Mouse (Mus musculus) embryonic facial prominence, embryonic 11.5 days (tissue): ENCODE data around the gene Fam104a. TPM values are rescaled to one million over a fixed set of nuclear protein-coding genes. Genes with fewer than 3 reads are reported as not detected.

Source experiments
- ATAC-seq: fragments of 200-750 bp; cut with Nextera tagmentation; replicated peaks from 2 replicates; pipeline ENCODE4 v1.8.0; 2017; ENCODE audit warnings: low read depth; ENCODE audit not compliant: insufficient number of reproducible peaks, low FRiP score, low TSS enrichment
- DNase-seq: peaks from one replicate; pipeline ENCODE4 v3.0.0-alpha.2; 2015; ENCODE audit warnings: low spot score
- H3K27ac ChIP-seq: fragments of 300-500 bp; sonication (generic); replicated peaks from 2 replicates; pipeline ENCODE4 v1.5.1; 2014; ENCODE audit warnings: mild to moderate bottlenecking, low read depth, low read length, control low read depth
- H3K27me3 ChIP-seq: fragments of 300-500 bp; sonication (generic); 2 replicates; pipeline ENCODE4 v1.6.1; 2014; ENCODE audit warnings: mild to moderate bottlenecking, low read length, moderate library complexity, mixed read lengths; ENCODE audit not compliant: control insufficient read depth, insufficient read depth
- H3K36me3 ChIP-seq: fragments of 300-500 bp; sonication (generic); replicated peaks from 2 replicates; pipeline ENCODE4 v1.6.1; 2014; ENCODE audit warnings: low read depth, mild to moderate bottlenecking, low read length, moderate library complexity, mixed read lengths; ENCODE audit not compliant: control insufficient read depth, insufficient read depth
- H3K4me1 ChIP-seq: fragments of 300-500 bp; sonication (generic); 2 replicates; pipeline ENCODE4 v1.6.1; 2014; ENCODE audit warnings: low read length, mixed read lengths; ENCODE audit not compliant: control insufficient read depth, insufficient read depth
- H3K4me2 ChIP-seq: fragments of 300-500 bp; sonication (generic); 2 replicates; pipeline ENCODE4 v1.6.1; 2014; ENCODE audit warnings: low read depth, mild to moderate bottlenecking, control low read depth, low read length, moderate library complexity
- H3K4me3 ChIP-seq: fragments of 300-500 bp; sonication (generic); 2 replicates; pipeline ENCODE4 v1.5.1; 2014; ENCODE audit warnings: low read depth, low read length, control low read depth
- H3K9ac ChIP-seq: fragments of 300-500 bp; sonication (generic); replicated peaks from 2 replicates; pipeline ENCODE4 v1.6.1; 2014; ENCODE audit warnings: mild to moderate bottlenecking, control low read depth, low read length
- H3K9me3 ChIP-seq: fragments of 300-500 bp; sonication (generic); replicated peaks from 2 replicates; pipeline ENCODE4 v1.6.1; 2016; ENCODE audit warnings: mild to moderate bottlenecking, low read length, inconsistent platforms, mixed read lengths; ENCODE audit not compliant: control insufficient read depth
- WGBS: fragments of 180-500 bp; shearing (Covaris S2); extraction: QIAGEN DNeasy Blood & Tissue Kit; methylation state at CpG from one replicate; pipeline ENCODE4 v1.1.7; 2014; 5-methylcytosine and 5-hydroxymethylcytosine counted together
- polyA plus RNA-seq: library from polyadenylated mRNA; unstranded; fragments of >200 nt; fragmentation: Nextera tagmentation; extraction: Ambion mirVana; gene quantifications from 2 replicates; pipeline ENCODE4 v1.2.1, GENCODE M21; 2014

Gene Fam104a
- polyA plus RNA-seq, 1 experiment from 2014 or later: 52.0 TPM

DNA sequence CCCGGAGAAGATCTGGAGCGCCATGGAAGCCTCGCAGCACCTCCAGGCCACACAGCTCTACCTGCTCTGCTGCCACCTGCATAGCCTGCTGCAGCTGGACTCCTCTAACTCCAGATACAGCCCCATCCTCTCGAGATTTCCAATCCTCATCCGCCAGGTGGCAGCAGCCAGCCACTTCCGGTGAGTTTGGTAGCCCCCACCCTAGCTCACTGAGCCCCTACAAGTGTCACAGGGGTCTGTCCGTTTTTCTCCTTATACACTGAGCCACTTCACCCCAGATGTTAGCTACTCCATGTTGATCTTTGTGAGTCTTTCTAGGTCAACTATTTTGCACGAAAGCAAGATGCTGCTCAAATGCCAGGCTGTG, 32.1 kb downstream of the Fam104a start:
- Histone ChIP-seq H3K9me3 (no peaks in the 10 kb centered on the region), H3K27me3 (no peaks in the 10 kb centered on the region), H3K36me3 (peaks cover 10% of the 10 kb centered on the region), H3K4me3 (no peak overlapping the region), H3K4me1 (no peaks in the 10 kb centered on the region; the same call in 1 of the 2 replicates), H3K4me2 (no peak overlapping the region), H3K9ac (no peak overlapping the region), H3K27ac (no peak overlapping the region)
- DNase-seq (peak; percentile 76), ATAC-seq (no peak)
- 50% methylated on average over 8 of the region's 8 CpGs for WGBS

DNA sequence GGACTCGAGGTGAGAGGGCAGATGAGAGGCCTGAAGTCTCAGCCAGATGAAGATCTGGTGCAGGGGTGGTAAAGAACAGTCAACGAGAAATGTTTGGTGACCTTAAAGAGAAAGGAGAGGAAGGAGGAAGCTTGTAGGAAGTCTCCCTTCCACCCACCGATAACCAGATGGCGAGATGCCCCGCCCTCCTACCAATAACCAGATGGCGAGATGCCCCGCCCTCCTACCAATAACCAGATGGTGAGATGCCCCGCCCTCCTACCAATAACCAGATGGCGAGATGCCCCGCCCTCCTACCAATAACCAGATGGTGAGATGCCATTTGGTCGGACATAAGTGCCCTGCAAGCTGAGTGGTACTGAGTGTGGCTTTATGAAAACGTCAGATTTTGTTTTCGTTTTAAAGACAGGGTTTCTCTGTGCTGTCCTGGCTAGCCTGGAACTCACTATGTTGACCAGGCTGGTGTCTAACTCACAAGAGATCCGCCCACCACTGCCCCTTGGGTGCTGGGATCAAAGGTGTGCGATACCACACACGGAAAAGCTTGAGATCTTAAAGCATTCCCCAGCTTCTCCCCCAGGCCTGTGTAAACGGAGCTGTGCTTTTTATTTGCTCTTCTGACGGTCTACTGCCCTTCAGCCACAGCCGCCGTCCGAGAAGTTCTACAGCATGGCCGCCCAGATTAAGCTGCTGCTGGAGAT, 32.6 kb downstream of the Fam104a start:
- no peak overlapping the region for H3K4me3 ChIP-seq
- no peak overlapping the region for H3K4me2 ChIP-seq
- H3K9ac ChIP-seq: no peak overlapping the region
- 71% methylated on average over 21 of the region's 22 CpGs for WGBS
- H3K36me3 ChIP-seq: peaks cover 8% of the 10 kb centered on the region
- no peaks in the 10 kb centered on the region; the same call in 1 of the 2 replicates for H3K4me1 ChIP-seq
- H3K9me3 ChIP-seq: no peaks in the 10 kb centered on the region
- ATAC-seq (no peak), DNase-seq (no peak)
- H3K27ac ChIP-seq: no peak overlapping the region
- no peaks in the 10 kb centered on the region for H3K27me3 ChIP-seq

GRCm38 (mm10) chr11:113649353-113650210, 34.4 kb downstream of the Fam104a start, which contains the start of gene Slc39a11:
Gene Slc39a11, minus strand, starts transcription at chr11:113650079.
- DNase-seq: peak; percentile 85
- under 1% methylated on average over 66 of the region's 91 CpGs for WGBS
- Histone ChIP-seq H3K9me3 (no peaks in the 10 kb centered on the region), H3K36me3 (peaks cover 3% of the 10 kb centered on the region), H3K4me3 (peak within 1 kb of the TSS; percentile 87), H3K4me1 (no peaks in the 10 kb centered on the region; the same call in 1 of the 2 replicates), H3K27ac (peak within 1 kb of the TSS; percentile 84), H3K27me3 (no peaks in the 10 kb centered on the region), H3K9ac (peak within 1 kb of the TSS; percentile 93), H3K4me2 (peak within 1 kb of the TSS; percentile 59)
- peak; percentile 65; the same call in 1 of the 2 replicates for ATAC-seq

DNA sequence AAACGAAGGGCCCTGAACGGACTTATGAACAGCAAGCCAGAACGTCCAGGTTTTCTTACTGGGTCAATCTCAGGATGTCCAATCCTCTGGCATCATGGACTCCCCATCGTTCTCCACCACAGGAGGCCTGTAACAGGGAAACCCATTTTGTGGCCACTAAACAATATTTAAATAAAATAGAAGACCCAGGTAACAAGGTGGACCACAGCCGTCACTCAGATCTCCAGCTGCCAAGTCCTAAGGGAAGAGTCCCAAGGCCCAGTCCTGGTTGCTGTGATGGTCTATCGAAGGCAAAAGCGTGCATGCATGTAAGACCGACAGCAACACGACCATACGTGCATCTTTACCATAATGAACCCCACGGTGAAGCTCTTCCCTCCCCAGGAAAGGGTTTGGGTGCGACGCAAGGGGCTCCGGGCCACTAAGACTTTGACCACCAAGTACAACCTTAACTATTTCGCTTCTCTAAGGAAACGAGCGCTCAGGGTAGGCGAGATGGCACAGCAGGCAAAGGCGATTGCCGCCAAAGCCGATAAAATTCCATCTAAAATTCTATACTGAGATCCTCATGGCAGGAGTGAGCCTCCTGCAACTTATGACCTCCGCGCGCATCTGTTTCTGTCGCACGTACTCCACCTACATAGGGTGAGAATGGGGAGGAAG, 35.1 kb downstream of the Fam104a start, which contains the start of gene Cog1:
Gene Cog1, plus strand, starts transcription at position 480 of the 663 bp plus-strand sequence.
- ATAC-seq (no peak), DNase-seq (no peak)
- Histone ChIP-seq H3K4me3 (peak within 1 kb of the TSS; percentile 87), H3K9ac (peak within 1 kb of the TSS; percentile 93), H3K36me3 (peaks cover 3% of the 10 kb centered on the region), H3K27me3 (no peaks in the 10 kb centered on the region), H3K9me3 (no peaks in the 10 kb centered on the region), H3K4me2 (peak within 1 kb of the TSS; percentile 59), H3K4me1 (no peaks in the 10 kb centered on the region; the same call in 1 of the 2 replicates), H3K27ac (peak within 1 kb of the TSS; percentile 84)
- 39% methylated on average over 26 of the region's 26 CpGs for WGBS

DNA sequence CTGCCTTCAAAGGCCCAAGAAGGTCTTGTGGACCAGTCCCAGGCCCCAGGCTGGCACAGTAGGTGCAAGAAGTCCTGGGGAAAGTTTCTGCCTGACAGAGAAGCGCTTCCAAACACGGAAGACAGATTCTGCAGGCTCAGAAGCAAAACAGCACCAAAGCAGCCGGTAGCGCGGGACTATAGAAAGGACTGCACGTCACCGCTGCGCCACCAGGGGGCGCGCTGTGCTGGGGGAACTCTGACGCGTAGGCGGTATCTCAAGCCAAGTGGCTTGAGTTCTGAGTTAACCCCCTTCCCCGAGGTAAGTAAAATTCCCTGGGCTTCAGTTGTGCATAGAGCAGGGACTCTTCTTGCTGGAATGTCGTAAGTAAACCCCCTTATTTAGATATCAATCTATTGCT, 35.8 kb downstream of the Fam104a start:
- Histone ChIP-seq H3K4me3 (no peak overlapping the region), H3K27ac (no peak overlapping the region), H3K9me3 (no peaks in the 10 kb centered on the region), H3K4me1 (no peaks in the 10 kb centered on the region; the same call in 1 of the 2 replicates), H3K36me3 (peaks cover 3% of the 10 kb centered on the region), H3K27me3 (no peaks in the 10 kb centered on the region), H3K4me2 (no peak overlapping the region), H3K9ac (peak overlapping the region; percentile 36; the same call in 1 of the 2 replicates)
- 4% methylated on average over 15 of the region's 15 CpGs for WGBS
- no peak for ATAC-seq
- peak; percentile 88 for DNase-seq

GRCm38 (mm10) chr11:113645181-113645580, 38.8 kb downstream of the Fam104a start:
- no peak overlapping the region for H3K4me2 ChIP-seq
- H3K9ac ChIP-seq: no peak overlapping the region
- no peaks in the 10 kb centered on the region for H3K9me3 ChIP-seq
- ATAC-seq: no peak
- H3K36me3 ChIP-seq: no peaks in the 10 kb centered on the region
- no peak overlapping the region for H3K27ac ChIP-seq
- H3K27me3 ChIP-seq: no peaks in the 10 kb centered on the region
- DNase-seq: no peak
- 84% methylated on average over 3 of the region's 3 CpGs for WGBS
- no peak overlapping the region for H3K4me3 ChIP-seq
- H3K4me1 ChIP-seq: no peaks in the 10 kb centered on the region; the same call in 1 of the 2 replicates

- no peak overlapping the region for H3K9ac ChIP-seq
- ATAC-seq (no peak), DNase-seq (no peak)
- H3K4me2 ChIP-seq: no peak overlapping the region
- no peak overlapping the region for H3K27ac ChIP-seq
- WGBS: 89% methylated on average over 12 of the region's 12 CpGs
- H3K36me3 ChIP-seq: no peaks in the 10 kb centered on the region
- no peak overlapping the region for H3K4me3 ChIP-seq
- no peaks in the 10 kb centered on the region for H3K9me3 ChIP-seq
- no peaks in the 10 kb centered on the region for H3K27me3 ChIP-seq
- no peaks in the 10 kb centered on the region for H3K4me1 ChIP-seq
Measured at GRCm38 (mm10) chr11:113638680-113639079, 45.3 kb downstream of the Fam104a start.
